Mouse (Mus musculus) neural tube, embryonic 13.5 days (tissue): Measurements from ENCODE around the gene Gata1. TPM values are rescaled to one million over a fixed set of nuclear protein-coding genes. Genes with fewer than 3 reads are reported as not detected.
"Not testable (repeated sequence)": the region's sequence is repeated elsewhere in the genome, so short reads cannot be mapped to it uniquely, and the experiment has no call there.

Source experiments
- ATAC-seq: fragments of 200-750 bp; cut with Nextera tagmentation; 2 replicates; pipeline ENCODE4 v1.8.0; 2017; ENCODE audit warnings: low read depth, mild to moderate bottlenecking, moderate TSS enrichment, moderate library complexity
- H3K27ac ChIP-seq: fragments of 300-500 bp; sonication (generic); replicated peaks from 2 replicates; pipeline ENCODE4 v1.5.1; 2015; ENCODE audit warnings: moderate library complexity, mild to moderate bottlenecking, inconsistent platforms
- H3K27me3 ChIP-seq: fragments of 300-500 bp; sonication (generic); 2 replicates; pipeline ENCODE4 v1.6.1; 2015; ENCODE audit warnings: mild to moderate bottlenecking, inconsistent platforms
- H3K36me3 ChIP-seq: fragments of 300-500 bp; sonication (generic); 2 replicates; pipeline ENCODE4 v1.6.1; 2015; ENCODE audit warnings: mild to moderate bottlenecking, inconsistent platforms
- H3K4me1 ChIP-seq: fragments of 300-500 bp; sonication (generic); replicated peaks from 2 replicates; pipeline ENCODE4 v1.6.1; 2015; ENCODE audit warnings: inconsistent platforms
- H3K4me2 ChIP-seq: fragments of 300-500 bp; sonication (generic); 2 replicates; pipeline ENCODE4 v1.6.1; 2015; ENCODE audit warnings: inconsistent platforms, mild to moderate bottlenecking, moderate library complexity
- H3K4me3 ChIP-seq: fragments of 300-500 bp; sonication (generic); 2 replicates; pipeline ENCODE4 v1.5.1; 2015; ENCODE audit warnings: mild to moderate bottlenecking, inconsistent platforms
- H3K9ac ChIP-seq: fragments of 300-500 bp; sonication (generic); 2 replicates; pipeline ENCODE4 v1.6.1; 2015; ENCODE audit warnings: moderate library complexity, mild to moderate bottlenecking, inconsistent platforms
- H3K9me3 ChIP-seq: fragments of 300-500 bp; sonication (generic); 2 replicates; pipeline ENCODE4 v1.6.1; 2016; ENCODE audit warnings: inconsistent platforms
- WGBS: fragments of 180-500 bp; shearing (Covaris S2); methylation state at CpG from one replicate; pipeline ENCODE4 v1.1.7; 2015; 5-methylcytosine and 5-hydroxymethylcytosine counted together
- polyA plus RNA-seq: library from polyadenylated mRNA; unstranded; fragments of >200 nt; fragmentation: Nextera tagmentation; extraction: Ambion mirVana; gene quantifications from 2 replicates; pipeline ENCODE4 v1.2.1, GENCODE M21; 2015

The Gata1 gene
- polyA plus RNA-seq, 1 experiment from 2014 or later, result 0.73 TPM

DNA sequence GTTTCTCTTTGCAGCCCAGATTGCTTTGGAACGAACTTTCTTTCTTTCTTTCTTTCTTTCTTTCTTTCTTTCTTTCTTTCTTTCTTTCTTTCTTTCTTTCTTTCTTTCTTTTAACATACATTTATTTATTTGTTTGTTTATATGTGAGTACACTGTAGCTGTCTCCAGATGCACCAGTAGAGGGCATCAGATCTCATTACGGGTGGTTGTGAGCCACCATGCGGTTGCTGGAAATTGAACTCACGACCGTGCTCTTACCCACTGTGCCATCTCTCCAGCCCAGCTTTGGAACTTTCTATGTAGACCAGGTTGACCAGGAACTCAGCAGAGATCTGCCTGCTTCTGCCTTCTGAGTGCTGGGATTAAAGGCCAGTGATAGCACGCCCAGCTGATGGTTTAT lies 59.9 kb downstream of the Gata1 start:
- H3K4me3 ChIP-seq, H3K27me3 ChIP-seq, H3K9me3 ChIP-seq, H3K36me3 ChIP-seq, H3K9ac ChIP-seq, H3K4me2 ChIP-seq, H3K4me1 ChIP-seq, ATAC-seq, H3K27ac ChIP-seq: not testable (repeated sequence)
- 72% methylated on average over 6 of the region's 6 CpGs for WGBS

DNA sequence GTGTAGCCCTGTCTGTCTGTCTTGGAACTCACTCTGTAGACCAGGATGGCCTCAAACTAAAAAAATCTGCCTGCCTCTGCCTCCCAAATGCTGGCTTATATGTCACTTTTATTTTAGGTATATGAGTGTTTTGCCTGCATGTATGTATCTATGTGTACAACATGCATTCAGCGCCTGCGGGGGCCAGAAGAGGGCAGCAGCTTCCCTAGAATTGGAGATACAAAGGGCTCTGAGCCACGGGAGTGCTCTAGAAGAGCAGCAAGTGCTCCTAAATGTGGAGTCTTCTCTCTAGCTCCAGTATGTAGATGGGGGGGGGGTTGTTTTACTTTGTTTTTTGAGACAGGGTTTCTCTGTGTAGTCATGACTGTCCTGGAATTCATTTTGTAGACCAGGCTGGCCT lies 62.2 kb downstream of the Gata1 start:
- H3K4me3 ChIP-seq, result not testable (repeated sequence)

DNA sequence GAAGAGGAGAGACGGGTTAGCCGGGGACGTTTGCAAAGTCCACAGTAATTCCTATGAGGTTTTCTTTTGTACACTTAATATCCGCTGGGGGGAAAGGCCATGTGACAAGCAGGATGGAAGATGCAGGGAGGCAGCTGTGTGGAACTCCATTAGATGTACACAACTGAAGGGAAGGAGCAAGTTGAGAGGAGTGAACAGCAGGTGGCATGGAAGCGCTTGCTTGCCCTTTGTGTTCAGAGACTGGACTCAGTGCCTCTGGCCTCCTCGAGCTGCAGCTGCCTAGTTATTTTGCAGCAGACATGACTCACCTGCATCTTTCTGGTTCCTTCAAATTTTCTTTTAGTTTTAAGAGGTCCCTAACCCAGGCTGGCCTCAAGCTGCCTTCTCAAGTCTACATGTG lies 67.4 kb downstream of the Gata1 start:
- no peak overlapping the region for H3K4me3 ChIP-seq
- no peak overlapping the region for H3K27ac ChIP-seq
- H3K27me3 ChIP-seq, result no peaks in the 10 kb centered on the region
- ATAC-seq, result no peak
- no peak overlapping the region for H3K4me2 ChIP-seq
- H3K36me3 ChIP-seq, result peaks cover 15% of the 10 kb centered on the region
- no peaks in the 10 kb centered on the region for H3K4me1 ChIP-seq
- no peak overlapping the region for H3K9ac ChIP-seq
- WGBS, result 53% methylated on average over 6 of the region's 6 CpGs
- no peaks in the 10 kb centered on the region for H3K9me3 ChIP-seq

More for the DNA sequence above, 62.2 kb downstream of the Gata1 start:
- WGBS, result 32% methylated on average over 3 of the region's 3 CpGs
- not testable (repeated sequence) for H3K4me2 ChIP-seq, H3K36me3 ChIP-seq, H3K9ac ChIP-seq, H3K27ac ChIP-seq, H3K4me1 ChIP-seq, H3K27me3 ChIP-seq, ATAC-seq, H3K9me3 ChIP-seq

Other genes starting within 250 kb of the Gata1 start
- 115 and 134 TPM in 2 replicates for gene Praf2, start 249.6 kb downstream of the Gata1 start, polyA plus RNA-seq
- gene Ccdc120, start 227.2 kb downstream of the Gata1 start, polyA plus RNA-seq, result 39.3 and 43.2 TPM in 2 replicates
- gene Tfe3, start 215.5 kb downstream of the Gata1 start, polyA plus RNA-seq, result 25.8 and 28.6 TPM in 2 replicates
- gene Gripap1, start 188.3 kb downstream of the Gata1 start, polyA plus RNA-seq, result 74.9 and 77.1 TPM in 2 replicates
- 4.9 and 6.2 TPM in 2 replicates for gene Kcnd1, start 155.8 kb downstream of the Gata1 start, polyA plus RNA-seq
- 51.8 and 52.2 TPM in 2 replicates for gene Otud5, start 136.7 kb downstream of the Gata1 start, polyA plus RNA-seq
- gene Pim2, start 99.8 kb downstream of the Gata1 start, polyA plus RNA-seq, result 16.7 and 18.6 TPM in 2 replicates
- 42.3 and 45.2 TPM in 2 replicates for gene Slc35a2, start 94.0 kb downstream of the Gata1 start, polyA plus RNA-seq
- 210 and 216 TPM in 2 replicates for gene Pqbp1, start 78.8 kb downstream of the Gata1 start, polyA plus RNA-seq
- gene Timm17b, start 78.7 kb downstream of the Gata1 start, polyA plus RNA-seq, result 150 and 160 TPM in 2 replicates
- gene Gm10491, start 70.2 kb downstream of the Gata1 start, polyA plus RNA-seq, result not detected in 2 replicates
- not detected in 2 replicates for gene Gm10490, start 68.5 kb downstream of the Gata1 start, polyA plus RNA-seq
- 192 and 252 TPM in 2 replicates for gene Pcsk1n, start 58.2 kb downstream of the Gata1 start, polyA plus RNA-seq
- gene Eras, start 49.5 kb downstream of the Gata1 start, polyA plus RNA-seq, result 0.24 TPM in 1 of 2 replicates, not detected in the other
- gene Hdac6, start 30.2 kb downstream of the Gata1 start, polyA plus RNA-seq, result 52.2 and 53.4 TPM in 2 replicates
- gene Glod5, start 40.4 kb upstream of the Gata1 start, polyA plus RNA-seq, result not detected in 2 replicates
- 39.5 and 39.8 TPM in 2 replicates for gene Suv39h1, start 96.7 kb upstream of the Gata1 start, polyA plus RNA-seq
- gene Was, start 112.4 kb upstream of the Gata1 start, polyA plus RNA-seq, result 0.24 TPM in 1 of 2 replicates, not detected in the other
- 47.8 and 51.7 TPM in 2 replicates for gene Wdr13, start 154.8 kb upstream of the Gata1 start, polyA plus RNA-seq
- gene Rbm3, start 167.8 kb upstream of the Gata1 start, polyA plus RNA-seq, result 336 and 349 TPM in 2 replicates
- gene Tbc1d25, start 198.1 kb upstream of the Gata1 start, polyA plus RNA-seq, result 20.5 and 21.2 TPM in 2 replicates
- 27.2 and 35.5 TPM in 2 replicates for gene Ebp, start 215.4 kb upstream of the Gata1 start, polyA plus RNA-seq
- 40.9 and 47.3 TPM in 2 replicates for gene Porcn, start 228.5 kb upstream of the Gata1 start, polyA plus RNA-seq